Mouse (Mus musculus) midbrain, embryonic 14.5 days (tissue): ENCODE results near the gene Wasf1. TPM values are rescaled to one million over a fixed set of nuclear protein-coding genes. Genes with fewer than 3 reads are reported as not detected.
A peak's percentile ranks its signal among the peaks of the same experiment; 100 is the strongest.

ENCODE experiments used
- ATAC-seq: fragments of 200-750 bp; cut with Nextera tagmentation; 2 replicates; pipeline ENCODE4 v1.8.0; 2017; ENCODE audit warnings: moderate number of reproducible peaks, moderate library complexity; ENCODE audit not compliant: low FRiP score, low TSS enrichment
- DNase-seq: peaks from one replicate; pipeline ENCODE4 v3.0.0-alpha.2; 2015
- H3K27ac ChIP-seq: fragments of 300-500 bp; sonication (generic); replicated peaks from 2 replicates; pipeline ENCODE4 v1.5.1; 2014; ENCODE audit warnings: mild to moderate bottlenecking, low read depth, low read length, moderate library complexity
- H3K27me3 ChIP-seq: fragments of 300-500 bp; sonication (generic); 2 replicates; pipeline ENCODE4 v1.6.1; 2014; ENCODE audit warnings: low read length, control low read depth, mixed read lengths; ENCODE audit not compliant: control insufficient read depth, insufficient read depth
- H3K36me3 ChIP-seq: fragments of 300-500 bp; sonication (generic); 2 replicates; pipeline ENCODE4 v1.6.1; 2014; ENCODE audit warnings: low read length, control low read depth; ENCODE audit not compliant: control insufficient read depth, insufficient read depth
- H3K4me1 ChIP-seq: fragments of 300-500 bp; sonication (generic); 2 replicates; pipeline ENCODE4 v1.6.1; 2014; ENCODE audit warnings: mild to moderate bottlenecking, antibody characterized with exemption, low read length, control low read depth; ENCODE audit not compliant: control insufficient read depth, insufficient read depth
- H3K4me2 ChIP-seq: fragments of 300-500 bp; sonication (generic); 2 replicates; pipeline ENCODE4 v1.6.1; 2014; ENCODE audit warnings: mild to moderate bottlenecking, low read length, moderate library complexity
- H3K4me3 ChIP-seq: fragments of 300-500 bp; sonication (generic); replicated peaks from 2 replicates; pipeline ENCODE4 v1.5.1; 2014; ENCODE audit warnings: low read depth, low read length
- H3K9ac ChIP-seq: fragments of 300-500 bp; sonication (generic); replicated peaks from 2 replicates; pipeline ENCODE4 v1.6.1; 2014; ENCODE audit warnings: mild to moderate bottlenecking, low read length, moderate library complexity
- H3K9me3 ChIP-seq: fragments of 300-500 bp; sonication (generic); 2 replicates; pipeline ENCODE4 v1.6.1; 2016; ENCODE audit warnings: low read length, control low read depth, mixed read lengths; ENCODE audit not compliant: control insufficient read depth
- WGBS: fragments of 180-500 bp; shearing (Covaris S2); extraction: QIAGEN DNeasy Blood & Tissue Kit; methylation state at CpG from one replicate; pipeline ENCODE4 v1.1.7; 2014; 5-methylcytosine and 5-hydroxymethylcytosine counted together
- polyA plus RNA-seq: library from polyadenylated mRNA; unstranded; fragments of >200 nt; fragmentation: Nextera tagmentation; extraction: Ambion mirVana; gene quantifications from 2 replicates; pipeline ENCODE4 v1.2.1, GENCODE M21; 2014

Wasf1 gene
- polyA plus RNA-seq, 1 experiment from 2014 or later: 116 TPM

- Histone ChIP-seq H3K4me3 (peak overlapping the region; percentile 96), H3K27ac (peak overlapping the region; percentile 75), H3K4me2 (peak overlapping the region; percentile 63), H3K9ac (peak overlapping the region; percentile 77), H3K27me3 (no peaks in the 10 kb centered on the region), H3K9me3 (no peaks in the 10 kb centered on the region), H3K4me1 (peaks cover 6% of the 10 kb centered on the region; the same call in 1 of the 2 replicates), H3K36me3 (no peaks in the 10 kb centered on the region; the same call in 1 of the 2 replicates)
- DNase-seq (peak; percentile 7), ATAC-seq (no peak)
- WGBS: 14% methylated on average over 9 of the region's 9 CpGs
Observed at GRCm38 (mm10) chr10:40882333-40882732, 942 bp upstream of the Wasf1 start.

DNA sequence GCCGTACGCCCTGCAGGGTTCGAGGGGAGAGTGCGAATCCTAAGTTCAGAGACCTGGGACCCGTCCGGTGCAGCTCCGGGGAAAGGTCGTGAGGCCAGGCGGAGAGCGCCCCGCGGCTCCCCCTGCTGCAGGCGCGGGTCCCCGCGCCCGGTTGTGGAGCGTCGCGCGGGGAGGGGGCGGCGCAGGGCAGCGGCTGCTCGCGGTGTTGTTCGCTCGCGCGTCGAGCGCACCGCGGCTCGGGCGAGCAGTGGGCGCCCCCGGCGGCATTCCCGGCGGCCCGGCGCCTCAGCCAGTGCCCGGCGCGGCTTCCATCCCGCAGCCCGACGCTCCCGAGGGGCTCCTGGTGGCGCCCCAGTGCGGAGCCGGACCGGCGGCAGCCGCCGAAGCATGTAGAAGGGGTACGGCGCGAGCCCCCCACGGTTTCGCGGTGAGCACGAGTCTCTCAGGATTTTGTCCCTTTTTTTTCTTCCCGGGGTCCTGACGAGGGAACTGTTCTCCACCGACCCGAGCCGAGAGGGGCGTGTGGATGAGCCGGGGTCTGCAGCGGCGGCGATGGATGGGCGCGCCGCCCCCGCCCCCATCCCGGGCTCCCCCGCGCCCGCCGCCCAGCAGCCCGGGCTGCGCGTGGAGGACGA lies 486 bp downstream of the Wasf1 start:
- DNase-seq: peak; percentile 95
- ATAC-seq: peak; percentile 90
- no peaks in the 10 kb centered on the region for H3K9me3 ChIP-seq
- peak overlapping the region; percentile 97 for H3K9ac ChIP-seq
- under 1% methylated on average over 75 of the region's 87 CpGs for WGBS
- peak overlapping the region; percentile 96 for H3K4me3 ChIP-seq
- H3K27me3 ChIP-seq: no peaks in the 10 kb centered on the region
- H3K27ac ChIP-seq: peak overlapping the region; percentile 99
- H3K36me3 ChIP-seq: no peaks in the 10 kb centered on the region; the same call in 1 of the 2 replicates
- peak overlapping the region; percentile 63 for H3K4me2 ChIP-seq
- H3K4me1 ChIP-seq: peaks cover 9% of the 10 kb centered on the region; the same call in 1 of the 2 replicates

- Histone ChIP-seq H3K27ac (peak overlapping the region; percentile 99), H3K27me3 (no peaks in the 10 kb centered on the region), H3K4me3 (peak overlapping the region; percentile 96), H3K36me3 (no peaks in the 10 kb centered on the region; the same call in 1 of the 2 replicates), H3K4me2 (peak overlapping the region; percentile 63), H3K9ac (peak overlapping the region; percentile 97), H3K4me1 (peaks cover 10% of the 10 kb centered on the region; the same call in 1 of the 2 replicates), H3K9me3 (no peaks in the 10 kb centered on the region)
- under 1% methylated on average over 40 of the region's 40 CpGs for WGBS
- DNase-seq: peak; percentile 81
- peak; percentile 18 for ATAC-seq
Observed at GRCm38 (mm10) chr10:40884279-40884806, 1.1 kb downstream of the Wasf1 start.

DNA sequence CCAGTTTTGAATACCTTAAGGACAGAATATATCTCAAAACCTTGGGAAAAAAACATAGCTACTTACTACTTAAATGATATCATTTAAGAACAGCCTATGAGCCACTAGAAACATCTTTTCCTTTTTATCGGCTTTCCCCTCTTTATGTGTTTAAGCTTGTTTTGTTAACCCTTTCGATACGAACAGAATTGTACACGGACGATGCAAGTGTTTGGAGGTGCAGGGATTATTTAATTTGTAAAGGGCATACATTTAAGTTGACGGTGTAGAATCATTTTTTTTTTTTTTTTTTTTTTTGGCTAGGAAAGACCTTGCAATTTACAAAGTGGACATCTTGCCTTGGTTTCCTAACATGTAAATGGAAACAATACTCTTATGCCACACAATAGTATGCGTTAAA lies 2.2 kb downstream of the Wasf1 start:
- 25% methylated on average over 7 of the region's 7 CpGs for WGBS
- Histone ChIP-seq H3K36me3 (no peaks in the 10 kb centered on the region), H3K27ac (no peak overlapping the region), H3K9me3 (no peaks in the 10 kb centered on the region), H3K9ac (no peak overlapping the region), H3K4me1 (peaks cover 10% of the 10 kb centered on the region; the same call in 1 of the 2 replicates), H3K27me3 (no peaks in the 10 kb centered on the region), H3K4me2 (peak overlapping the region; percentile 68), H3K4me3 (peak overlapping the region; percentile 35)
- no peak for ATAC-seq
- DNase-seq: no peak

GRCm38 (mm10) chr10:40887316-40887715 lies 4.0 kb downstream of the Wasf1 start:
- H3K4me2 ChIP-seq: peak overlapping the region; percentile 20; the same call in 1 of the 2 replicates
- no peak overlapping the region for H3K27ac ChIP-seq
- no peaks in the 10 kb centered on the region for H3K27me3 ChIP-seq
- H3K36me3 ChIP-seq: no peaks in the 10 kb centered on the region
- H3K9ac ChIP-seq: no peak overlapping the region
- H3K9me3 ChIP-seq: no peaks in the 10 kb centered on the region
- DNase-seq (no peak), ATAC-seq (no peak)
- 0 out of 2 replicates have a peak, but pooled peaks cover 4% of the 10 kb centered on the region for H3K4me1 ChIP-seq
- H3K4me3 ChIP-seq: no peak overlapping the region
- 27% methylated on average over 2 of the region's 2 CpGs for WGBS

DNA sequence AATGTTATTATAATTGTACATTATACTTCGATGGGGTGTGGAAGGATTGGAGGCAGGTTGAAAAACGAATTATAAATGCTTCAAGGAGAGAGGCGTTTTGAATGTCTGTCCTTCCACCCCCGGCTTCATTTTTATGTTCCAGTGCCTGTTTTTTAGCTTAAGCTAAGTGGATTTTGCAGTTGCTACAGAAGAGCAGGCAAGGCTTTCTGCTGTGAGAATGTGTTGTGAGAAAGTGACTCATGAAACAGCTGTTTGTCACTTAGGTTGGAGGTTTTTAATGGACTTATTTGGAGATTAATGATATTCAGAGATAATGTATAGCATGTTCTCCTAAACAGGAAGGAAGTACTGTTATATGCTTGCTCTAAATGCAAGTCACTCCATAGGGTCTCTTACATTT lies 5.9 kb downstream of the Wasf1 start:
- DNase-seq: no peak
- no peak for ATAC-seq
- Histone ChIP-seq H3K9me3 (no peaks in the 10 kb centered on the region), H3K27me3 (no peaks in the 10 kb centered on the region), H3K4me2 (no peak overlapping the region), H3K27ac (no peak overlapping the region), H3K36me3 (no peaks in the 10 kb centered on the region), H3K4me1 (0 out of 2 replicates have a peak, but pooled peaks cover 4% of the 10 kb centered on the region), H3K4me3 (no peak overlapping the region), H3K9ac (no peak overlapping the region)
- WGBS: 90% methylated on average over 4 of the region's 4 CpGs

- no peak overlapping the region for H3K4me3 ChIP-seq
- DNase-seq: no peak
- H3K9ac ChIP-seq: no peak overlapping the region
- ATAC-seq: no peak
- no peaks in the 10 kb centered on the region for H3K27me3 ChIP-seq
- 0 out of 2 replicates have a peak, but pooled peaks cover 3% of the 10 kb centered on the region for H3K4me1 ChIP-seq
- no peaks in the 10 kb centered on the region for H3K36me3 ChIP-seq
- no peaks in the 10 kb centered on the region for H3K9me3 ChIP-seq
- 88% methylated on average over 12 of the region's 12 CpGs for WGBS
- no peak overlapping the region for H3K27ac ChIP-seq
- H3K4me2 ChIP-seq: no peak overlapping the region
Observed at GRCm38 (mm10) chr10:40895765-40896164, 12.5 kb downstream of the Wasf1 start.

- 52% methylated on average over 5 of the region's 5 CpGs for WGBS
Observed at GRCm38 (mm10) chr10:40896656-40897055, 13.4 kb downstream of the Wasf1 start.

GRCm38 (mm10) chr10:40901786-40902185 lies 18.5 kb downstream of the Wasf1 start:
- no peak for DNase-seq
- Histone ChIP-seq H3K9me3 (no peaks in the 10 kb centered on the region), H3K36me3 (no peaks in the 10 kb centered on the region), H3K27me3 (no peaks in the 10 kb centered on the region), H3K9ac (no peak overlapping the region), H3K27ac (no peak overlapping the region), H3K4me2 (no peak overlapping the region), H3K4me1 (peaks cover 8% of the 10 kb centered on the region; the same call in 1 of the 2 replicates), H3K4me3 (no peak overlapping the region)
- WGBS: 62% methylated on average over 4 of the region's 4 CpGs
- ATAC-seq: no peak

More at GRCm38 (mm10) chr10:40896656-40897055, 13.4 kb downstream of the Wasf1 start:
- no peaks in the 10 kb centered on the region for H3K9me3 ChIP-seq
- no peak overlapping the region for H3K4me3 ChIP-seq
- H3K4me1 ChIP-seq: 0 out of 2 replicates have a peak, but pooled peaks cover 3% of the 10 kb centered on the region
- H3K4me2 ChIP-seq: no peak overlapping the region
- H3K36me3 ChIP-seq: no peaks in the 10 kb centered on the region
- ATAC-seq: no peak
- DNase-seq: peak; percentile 19
- H3K27ac ChIP-seq: no peak overlapping the region; the same call in 1 of the 2 replicates
- H3K9ac ChIP-seq: no peak overlapping the region
- no peaks in the 10 kb centered on the region for H3K27me3 ChIP-seq
